Mouse (Mus musculus) heart, embryonic 10.5 days (tissue): ENCODE data around the gene Arhgef19. TPM values are rescaled to one million over a fixed set of nuclear protein-coding genes. Genes with fewer than 3 reads are reported as not detected.

Experiments used
- DNase-seq: peaks from one replicate; pipeline ENCODE4 v3.0.0-alpha.2; 2017; ENCODE audit warnings: low spot score
- H3K27ac ChIP-seq: fragments of 300-500 bp; sonication (generic); 2 replicates; pipeline ENCODE4 v1.5.1; 2016; ENCODE audit warnings: mild to moderate bottlenecking
- H3K27me3 ChIP-seq: fragments of 300-500 bp; sonication (generic); 2 replicates; pipeline ENCODE4 v1.6.1; 2016; ENCODE audit warnings: mild to moderate bottlenecking; ENCODE audit not compliant: poor library complexity, insufficient read depth, severe bottlenecking
- H3K36me3 ChIP-seq: fragments of 300-500 bp; sonication (generic); 2 replicates; pipeline ENCODE4 v1.6.1; 2016; ENCODE audit warnings: mild to moderate bottlenecking, moderate library complexity
- H3K4me1 ChIP-seq: fragments of 300-500 bp; sonication (generic); 2 replicates; pipeline ENCODE4 v1.6.1; 2016; ENCODE audit warnings: mild to moderate bottlenecking
- H3K4me3 ChIP-seq: fragments of 300-500 bp; sonication (generic); 2 replicates; pipeline ENCODE4 v1.5.1; 2016; ENCODE audit warnings: mild to moderate bottlenecking, moderate library complexity
- H3K9me3 ChIP-seq: fragments of 300-500 bp; sonication (generic); 2 replicates; pipeline ENCODE4 v1.6.1; 2016; ENCODE audit warnings: mild to moderate bottlenecking, moderate library complexity
- WGBS: fragments of 180-500 bp; shearing (Covaris S2); methylation state at CpG from one replicate; pipeline ENCODE4 v1.1.7; 2016; 5-methylcytosine and 5-hydroxymethylcytosine counted together
- polyA plus RNA-seq: library from polyadenylated mRNA; unstranded; fragments of >200 nt; fragmentation: Nextera tagmentation; extraction: Ambion mirVana; gene quantifications from 2 replicates; pipeline ENCODE4 v1.2.1, GENCODE M21; 2016

Gene Arhgef19
- polyA plus RNA-seq, 1 experiment from 2014 or later = 3.7 TPM

GRCm38 (mm10) chr4:141213770-141214336 is 25.4 kb upstream of the Arhgef19 start, which contains the start of gene Rsg1:
Rsg1 (plus strand) TSS chr4:141213956.
- Histone ChIP-seq H3K27me3 (no peaks in the 10 kb centered on the region), H3K4me1 (peaks cover 20% of the 10 kb centered on the region), H3K36me3 (no peaks in the 10 kb centered on the region), H3K27ac (peak within 1 kb of the TSS; percentile 70), H3K4me3 (peak within 1 kb of the TSS; percentile 70), H3K9me3 (no peaks in the 10 kb centered on the region)
- DNase-seq = peak; percentile 97
- 0% methylated on average over 24 of the region's 24 CpGs for whole genome bisulfite sequencing

GRCm38 (mm10) chr4:141214337-141214851 is 24.9 kb upstream of the Arhgef19 start:
- Histone ChIP-seq H3K4me3 (peak overlapping the region; percentile 70), H3K27ac (peak overlapping the region; percentile 70), H3K9me3 (no peaks in the 10 kb centered on the region), H3K36me3 (no peaks in the 10 kb centered on the region), H3K27me3 (no peaks in the 10 kb centered on the region), H3K4me1 (peaks cover 23% of the 10 kb centered on the region)
- WGBS = 3% methylated on average over 16 of the region's 16 CpGs
- no peak for DNase-seq

GRCm38 (mm10) chr4:141219583-141220213 is 19.6 kb upstream of the Arhgef19 start:
- no peaks in the 10 kb centered on the region for H3K9me3 ChIP-seq
- no peak overlapping the region for H3K4me3 ChIP-seq
- peaks cover 7% of the 10 kb centered on the region for H3K36me3 ChIP-seq
- H3K27ac ChIP-seq = no peak overlapping the region
- DNase-seq = no peak
- WGBS = 86% methylated on average over 20 of the region's 20 CpGs
- H3K27me3 ChIP-seq = no peaks in the 10 kb centered on the region
- H3K4me1 ChIP-seq = peaks cover 10% of the 10 kb centered on the region

GRCm38 (mm10) chr4:141221848-141222247 is 17.5 kb upstream of the Arhgef19 start:
- Histone ChIP-seq H3K36me3 (peaks cover 7% of the 10 kb centered on the region), H3K27ac (no peak overlapping the region), H3K4me3 (no peak overlapping the region), H3K27me3 (no peaks in the 10 kb centered on the region), H3K9me3 (no peaks in the 10 kb centered on the region), H3K4me1 (peaks cover 8% of the 10 kb centered on the region)
- DNase-seq = no peak
- 61% methylated on average over 2 of the region's 2 CpGs for WGBS

GRCm38 (mm10) chr4:141222752-141223151 is 16.5 kb upstream of the Arhgef19 start:
- Histone ChIP-seq H3K27ac (no peak overlapping the region), H3K4me1 (peaks cover 8% of the 10 kb centered on the region), H3K9me3 (no peaks in the 10 kb centered on the region), H3K4me3 (no peak overlapping the region), H3K27me3 (no peaks in the 10 kb centered on the region), H3K36me3 (peaks cover 7% of the 10 kb centered on the region)
- WGBS = 92% methylated on average over 5 of the region's 5 CpGs
- no peak for DNase-seq

GRCm38 (mm10) chr4:141228687-141229086 is 10.6 kb upstream of the Arhgef19 start:
- DNase-seq = no peak
- Histone ChIP-seq H3K27ac (no peak overlapping the region), H3K27me3 (peaks cover 27% of the 10 kb centered on the region), H3K4me1 (peaks cover 12% of the 10 kb centered on the region), H3K9me3 (no peaks in the 10 kb centered on the region), H3K4me3 (no peak overlapping the region), H3K36me3 (no peaks in the 10 kb centered on the region)
- WGBS = 82% methylated on average over 7 of the region's 7 CpGs

- Histone ChIP-seq H3K27ac (no peak overlapping the region), H3K9me3 (no peaks in the 10 kb centered on the region), H3K27me3 (peaks cover 64% of the 10 kb centered on the region), H3K4me3 (no peak overlapping the region), H3K36me3 (no peaks in the 10 kb centered on the region), H3K4me1 (peaks cover 15% of the 10 kb centered on the region)
- 80% methylated on average over 4 of the region's 4 CpGs for WGBS
- no peak for DNase-seq
These were observed 6.1 kb upstream of the Arhgef19 start for GRCm38 (mm10) chr4:141233196-141233595.

GRCm38 (mm10) chr4:141235537-141236111 is 3.7 kb upstream of the Arhgef19 start:
- no peak for DNase-seq
- Histone ChIP-seq H3K27ac (no peak overlapping the region), H3K4me1 (peaks cover 21% of the 10 kb centered on the region), H3K27me3 (peaks cover 84% of the 10 kb centered on the region), H3K9me3 (no peaks in the 10 kb centered on the region), H3K4me3 (no peak overlapping the region), H3K36me3 (no peaks in the 10 kb centered on the region)
- 65% methylated on average over 6 of the region's 6 CpGs for WGBS

GRCm38 (mm10) chr4:141236856-141237255 is 2.4 kb upstream of the Arhgef19 start:
- Histone ChIP-seq H3K27me3 (peaks cover 86% of the 10 kb centered on the region), H3K27ac (no peak overlapping the region), H3K9me3 (no peaks in the 10 kb centered on the region), H3K4me1 (peaks cover 26% of the 10 kb centered on the region), H3K4me3 (no peak overlapping the region), H3K36me3 (no peaks in the 10 kb centered on the region)
- no peak for DNase-seq
- WGBS = 63% methylated on average over 3 of the region's 3 CpGs

- peaks cover 36% of the 10 kb centered on the region for H3K4me1 ChIP-seq
- no peaks in the 10 kb centered on the region for H3K9me3 ChIP-seq
- H3K4me3 ChIP-seq = peak overlapping the region; percentile 56
- 5% methylated on average over 20 of the region's 20 CpGs for WGBS
- H3K36me3 ChIP-seq = no peaks in the 10 kb centered on the region
- no peak for DNase-seq
- H3K27ac ChIP-seq = peak overlapping the region; percentile 56; the same call in 1 of the 2 replicates
- peaks cover 93% of the 10 kb centered on the region for H3K27me3 ChIP-seq
These were observed 559 bp upstream of the Arhgef19 start for GRCm38 (mm10) chr4:141238492-141239387.

GRCm38 (mm10) chr4:141240617-141241016 is 1.3 kb downstream of the Arhgef19 start:
- Histone ChIP-seq H3K4me1 (peaks cover 44% of the 10 kb centered on the region), H3K4me3 (peak overlapping the region; percentile 31), H3K27me3 (peaks cover 96% of the 10 kb centered on the region), H3K9me3 (no peaks in the 10 kb centered on the region), H3K36me3 (no peaks in the 10 kb centered on the region), H3K27ac (no peak overlapping the region)
- WGBS = 3% methylated on average over 14 of the region's 14 CpGs
- DNase-seq = peak; percentile 91

- peaks cover 53% of the 10 kb centered on the region for H3K4me1 ChIP-seq
These were observed 2.6 kb downstream of the Arhgef19 start for GRCm38 (mm10) chr4:141241861-141242260.

More at GRCm38 (mm10) chr4:141241861-141242260, 2.6 kb downstream of the Arhgef19 start:
- peak; percentile 65 for DNase-seq
- Histone ChIP-seq H3K27me3 (peaks cover 100% of the 10 kb centered on the region), H3K27ac (peak overlapping the region; percentile 37; the same call in 1 of the 2 replicates), H3K36me3 (no peaks in the 10 kb centered on the region), H3K4me3 (no peak overlapping the region), H3K9me3 (no peaks in the 10 kb centered on the region)
- WGBS = 28% methylated on average over 15 of the region's 15 CpGs
